Mouse (Mus musculus) right cerebral cortex, postnatal 36 days (tissue): ENCODE data around the gene Slc35a5.
A peak's percentile ranks its signal among the peaks of the same experiment; 100 is the strongest.

Experiments used
- DNase-seq, 2 experiments: peaks; one replicate each; pipeline ENCODE4 v3.0.0; 2022; ENCODE audit warnings: low spot score in 2 of 2, mixed read lengths in 1 of 2

Slc35a5 gene

GRCm38 (mm10) chr16:45117200-45117599 lies 41.3 kb downstream of the Slc35a5 start:
- DNase-seq, result no peak

- no peak for DNase-seq
Observed at GRCm38 (mm10) chr16:45110498-45110897, 48.0 kb downstream of the Slc35a5 start.

- no peak for DNase-seq
Observed at GRCm38 (mm10) chr16:45108203-45108878, 50.2 kb downstream of the Slc35a5 start.

- DNase-seq, result peak; percentile 22 to 37
Observed at GRCm38 (mm10) chr16:45104993-45105392, 53.5 kb downstream of the Slc35a5 start.

- DNase-seq, result no peak
Observed at GRCm38 (mm10) chr16:45100892-45101291, 57.6 kb downstream of the Slc35a5 start.

GRCm38 (mm10) chr16:45098886-45099210 lies 59.7 kb downstream of the Slc35a5 start:
- DNase-seq, result no peak

GRCm38 (mm10) chr16:45098186-45098885 lies 60.2 kb downstream of the Slc35a5 start:
- DNase-seq, result no peak

- DNase-seq, result no peak
Observed at GRCm38 (mm10) chr16:45097467-45097866, 61.0 kb downstream of the Slc35a5 start.

GRCm38 (mm10) chr16:45095561-45096482 lies 62.7 kb downstream of the Slc35a5 start:
- no peak for DNase-seq

- DNase-seq, result no peak
Observed at GRCm38 (mm10) chr16:45095030-45095429, 63.5 kb downstream of the Slc35a5 start.

GRCm38 (mm10) chr16:45094136-45094756 lies 64.3 kb downstream of the Slc35a5 start:
- no peak for DNase-seq

- DNase-seq, result no peak
Observed at GRCm38 (mm10) chr16:45093137-45093731, 65.3 kb downstream of the Slc35a5 start, which contains the start of gene Ccdc80. Gene Ccdc80, plus strand, starts transcription at chr16:45093402.

- peak; percentile 46 to 58 for DNase-seq
Observed at GRCm38 (mm10) chr16:45090005-45090404, 68.5 kb downstream of the Slc35a5 start.
